Mouse (Mus musculus) stomach, postnatal 0 days (tissue): ENCODE results near the gene Cfap36.

Experiments
- CTCF ChIP-seq: IDR thresholded peaks from 2 replicates; pipeline ENCODE4 v1.5.1; 2016; ENCODE audit warnings: antibody characterized with exemption, low read depth, mild to moderate bottlenecking, moderate library complexity
- EP300 ChIP-seq: optimal IDR thresholded peaks from 2 replicates; pipeline ENCODE3; 2016; ENCODE audit warnings: antibody characterized with exemption

DNA sequence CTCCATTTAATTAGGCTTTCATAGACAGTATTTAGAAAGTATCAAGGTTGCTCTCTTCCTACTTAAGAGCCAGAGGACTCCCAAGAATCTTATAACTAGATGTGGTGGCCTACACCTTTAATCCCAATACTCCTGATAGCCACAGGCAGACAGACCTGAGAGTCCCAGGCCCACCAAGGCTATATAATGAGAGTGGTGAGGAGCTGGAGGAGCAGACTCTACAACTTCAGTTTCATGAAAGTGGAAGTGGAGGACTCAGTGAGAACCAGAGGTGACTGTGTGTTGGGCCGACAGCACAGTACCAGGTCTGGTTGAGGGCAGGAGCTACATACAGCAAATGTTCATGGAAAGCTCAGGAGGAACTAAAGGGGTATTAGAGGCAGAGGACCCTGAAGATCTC lies 516 bp upstream of the Cfap36 start:
- TF ChIP-seq CTCF (no peak), EP300 (no peak)
